Mouse (Mus musculus): ENCODE results near the gene Dpp4. TPM values are rescaled to one million over a fixed set of nuclear protein-coding genes. Genes with fewer than 3 reads are reported as not detected.

Gene Dpp4
- 20.0 and 23.5 TPM in 2 replicates for polyA plus RNA-seq (2012; rRNA removed)

DNA sequence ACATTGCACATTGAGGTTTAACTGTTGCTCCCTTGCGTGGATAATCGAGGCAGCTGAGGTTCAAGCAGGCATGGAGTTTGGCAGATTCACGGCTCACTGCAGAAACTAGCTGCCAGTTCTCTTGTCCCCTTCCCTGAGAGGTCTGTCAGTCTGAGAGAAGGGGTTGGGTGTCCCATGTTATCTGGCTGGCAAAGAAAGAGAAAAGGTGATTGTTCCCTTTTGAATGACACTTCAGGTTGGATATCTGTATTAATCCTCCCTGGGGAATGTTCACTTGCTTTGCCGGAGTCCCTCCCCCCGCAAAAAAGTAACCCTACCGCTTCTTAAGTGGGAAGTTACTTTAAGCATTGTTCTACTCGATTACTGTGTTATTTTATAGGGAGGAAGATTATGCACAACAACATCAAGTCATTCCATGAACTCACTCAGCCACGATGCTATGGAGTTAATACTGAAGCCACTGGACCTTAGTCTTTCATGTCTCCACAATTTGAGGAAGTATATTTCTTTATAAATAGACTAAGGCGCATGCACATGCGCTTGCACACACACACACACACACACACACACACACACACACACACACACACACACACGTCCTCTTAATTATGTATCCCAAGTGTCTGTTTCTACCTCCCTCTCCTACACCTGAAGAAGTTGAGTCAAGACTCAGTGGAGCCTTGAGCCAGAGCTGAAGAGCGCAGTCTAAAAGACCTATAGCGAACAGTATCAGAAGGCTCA, at the start of gene Dpp4:
TSS of gene Dpp4 (minus strand) at position 151 of the 741 bp plus-strand sequence.
- Histone ChIP-seq H3K27me3 (ENCODE audit: control insufficient read depth, insufficient read depth, low read length) (no peaks in the 10 kb centered on the region), H3K27ac (ENCODE audit: control insufficient read depth, insufficient read depth, low read length) (peak within 1 kb of the TSS; percentile 79), H3K4me3 (ENCODE audit: control insufficient read depth, insufficient read depth, low read length) (peak within 1 kb of the TSS; percentile 83), H3K36me3 (ENCODE audit: control insufficient read depth, insufficient read depth, low read length) (no peaks in the 10 kb centered on the region), H3K4me1 (replicated peaks; ENCODE audit: control insufficient read depth, insufficient read depth, low read length) (peaks cover 12% of the 10 kb centered on the region)
- TF ChIP-seq POLR2A (IDR thresholded peaks at IDR 0.05; ENCODE audit: control insufficient read depth, extremely low read depth, insufficient read depth, low read length, poor library complexity): no peak
- no peak for TF ChIP-seq CTCF (IDR thresholded peaks at IDR 0.05; ENCODE audit: borderline replicate concordance, control insufficient read depth, extremely low read depth, insufficient read depth, low read length, poor library complexity)
- no peak for DNase-seq
- 36% methylated on average over 13 of the region's 13 CpGs for WGBS

DNA sequence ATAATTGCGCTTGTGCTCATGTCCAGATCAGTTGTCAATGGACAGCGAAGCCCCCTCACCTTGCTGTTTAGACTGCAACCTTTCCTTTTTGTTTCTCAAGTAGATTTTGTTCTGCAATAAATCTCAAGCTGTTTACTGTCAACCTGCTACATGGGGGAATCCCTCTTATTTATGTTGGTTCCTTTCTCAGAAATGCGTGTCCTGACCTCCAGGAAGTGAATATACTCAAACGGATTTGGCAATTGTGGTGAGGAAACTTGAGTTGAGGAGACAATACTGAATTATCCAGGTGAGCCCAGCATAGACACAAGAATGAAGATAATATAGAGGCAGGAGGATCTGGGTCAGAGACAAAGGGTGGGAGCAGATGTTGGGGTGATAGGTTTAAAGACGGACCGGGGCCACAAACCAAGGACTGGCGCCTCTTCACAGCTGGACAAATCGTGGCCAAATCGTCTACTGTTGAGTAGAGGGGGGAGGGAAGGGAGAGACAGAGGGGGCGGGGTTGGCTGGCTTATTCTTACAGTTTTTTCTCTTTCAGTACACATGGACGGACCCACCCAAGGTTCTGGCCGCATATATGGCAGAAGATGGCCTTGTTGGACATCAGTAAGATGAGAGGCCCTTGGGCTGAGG, 48.9 kb upstream of the Dpp4 start:
- WGBS: 52% methylated on average over 12 of the region's 12 CpGs

DNA sequence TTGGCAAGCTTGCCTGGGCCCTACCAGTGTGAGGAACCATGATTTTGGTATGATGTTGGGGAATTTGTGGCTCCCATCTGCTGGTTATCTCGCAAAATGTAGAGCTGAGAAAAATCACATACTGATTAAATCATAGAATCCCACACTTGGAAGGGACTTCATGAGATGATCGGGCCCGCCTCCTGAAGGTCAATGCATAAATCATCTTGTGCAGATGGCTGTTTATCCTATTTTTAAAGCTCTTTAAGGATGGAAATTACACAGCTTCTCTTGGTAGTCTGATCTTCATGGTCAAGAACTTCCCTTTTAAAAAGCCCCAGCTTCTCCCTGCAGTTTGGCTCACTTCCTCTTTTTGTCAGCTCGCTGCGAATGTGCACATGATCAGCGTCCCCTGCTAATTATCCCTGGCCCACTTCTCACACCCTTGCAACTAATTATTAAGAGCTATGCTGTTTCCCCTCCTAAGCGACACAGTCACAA, 48.2 kb upstream of the Dpp4 start:
- Histone ChIP-seq H3K27me3 (ENCODE audit: control insufficient read depth, insufficient read depth, low read length) (no peaks in the 10 kb centered on the region), H3K4me3 (ENCODE audit: control insufficient read depth, insufficient read depth, low read length) (no peak overlapping the region), H3K27ac (ENCODE audit: control insufficient read depth, insufficient read depth, low read length) (no peak overlapping the region), H3K36me3 (ENCODE audit: control insufficient read depth, insufficient read depth, low read length) (no peaks in the 10 kb centered on the region), H3K4me1 (replicated peaks; ENCODE audit: control insufficient read depth, insufficient read depth, low read length) (no peaks in the 10 kb centered on the region)
- WGBS: 21% methylated on average over 7 of the region's 7 CpGs
- no peak for DNase-seq
- no peak for TF ChIP-seq POLR2A (IDR thresholded peaks at IDR 0.05; ENCODE audit: control insufficient read depth, extremely low read depth, insufficient read depth, low read length, poor library complexity)
- no peak for TF ChIP-seq CTCF (IDR thresholded peaks at IDR 0.05; ENCODE audit: borderline replicate concordance, control insufficient read depth, extremely low read depth, insufficient read depth, low read length, poor library complexity)

More for the DNA sequence above, 48.9 kb upstream of the Dpp4 start:
- no peak for DNase-seq
- H3K27ac ChIP-seq (ENCODE audit: control insufficient read depth, insufficient read depth, low read length): no peak overlapping the region
- no peaks in the 10 kb centered on the region for H3K36me3 ChIP-seq (ENCODE audit: control insufficient read depth, insufficient read depth, low read length)
- H3K4me3 ChIP-seq (ENCODE audit: control insufficient read depth, insufficient read depth, low read length): no peak overlapping the region
- H3K4me1 ChIP-seq (replicated peaks; ENCODE audit: control insufficient read depth, insufficient read depth, low read length): no peaks in the 10 kb centered on the region
- TF ChIP-seq CTCF (IDR thresholded peaks at IDR 0.05; ENCODE audit: borderline replicate concordance, control insufficient read depth, extremely low read depth, insufficient read depth, low read length, poor library complexity): no peak
- no peak for TF ChIP-seq POLR2A (IDR thresholded peaks at IDR 0.05; ENCODE audit: control insufficient read depth, extremely low read depth, insufficient read depth, low read length, poor library complexity)
- H3K27me3 ChIP-seq (ENCODE audit: control insufficient read depth, insufficient read depth, low read length): no peaks in the 10 kb centered on the region

DNA sequence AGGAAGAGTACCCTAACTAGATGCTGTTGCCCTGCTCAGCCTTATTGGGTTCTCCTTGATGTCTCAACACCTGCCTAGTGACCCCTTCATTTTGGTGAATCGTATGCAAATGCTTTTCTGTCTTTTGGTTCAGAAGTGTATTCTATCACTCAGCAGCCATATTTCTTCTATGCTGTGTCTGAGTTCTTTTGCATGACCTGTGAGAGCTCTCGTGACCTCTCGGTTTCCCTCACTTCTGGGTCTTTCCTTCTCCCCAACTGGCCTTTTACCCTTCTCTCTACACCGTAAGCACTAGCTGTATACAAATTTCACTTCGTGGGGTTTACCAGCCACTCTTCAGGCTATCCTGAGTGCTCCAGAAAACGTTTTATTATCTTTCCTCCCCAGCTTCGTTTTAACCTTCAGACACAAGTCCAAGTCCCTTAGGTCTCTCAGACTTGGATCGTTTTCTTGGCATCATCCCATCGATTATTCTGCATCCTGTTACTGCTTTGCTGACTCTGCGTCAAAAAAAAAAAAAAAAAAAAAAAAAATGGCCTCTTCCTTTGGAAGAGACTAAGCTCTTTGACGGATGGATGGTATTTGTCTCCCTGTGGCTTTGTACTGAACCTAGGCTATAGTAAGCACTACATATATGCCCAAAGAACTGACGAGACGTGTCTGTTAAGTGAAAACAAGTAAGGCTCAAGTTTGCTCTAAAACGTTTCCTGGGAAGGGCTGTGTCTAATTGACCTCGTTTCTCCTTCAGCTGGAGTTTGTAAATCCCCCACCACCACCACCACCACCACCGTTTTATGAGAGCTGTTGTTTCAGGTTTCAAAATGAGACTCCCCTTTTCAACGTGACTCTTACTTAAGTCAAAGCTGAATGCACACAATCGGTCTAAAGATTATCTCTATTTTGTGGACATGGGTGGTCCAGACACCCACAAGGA, 47.5 kb upstream of the Dpp4 start:
- no peak overlapping the region for H3K4me3 ChIP-seq (ENCODE audit: control insufficient read depth, insufficient read depth, low read length)
- H3K36me3 ChIP-seq (ENCODE audit: control insufficient read depth, insufficient read depth, low read length): no peaks in the 10 kb centered on the region
- no peak for TF ChIP-seq POLR2A (IDR thresholded peaks at IDR 0.05; ENCODE audit: control insufficient read depth, extremely low read depth, insufficient read depth, low read length, poor library complexity)
- 72% methylated on average over 18 of the region's 18 CpGs for WGBS
- DNase-seq: no peak
- no peaks in the 10 kb centered on the region for H3K4me1 ChIP-seq (replicated peaks; ENCODE audit: control insufficient read depth, insufficient read depth, low read length)
- no peak overlapping the region for H3K27ac ChIP-seq (ENCODE audit: control insufficient read depth, insufficient read depth, low read length)
- H3K27me3 ChIP-seq (ENCODE audit: control insufficient read depth, insufficient read depth, low read length): no peaks in the 10 kb centered on the region

DNA sequence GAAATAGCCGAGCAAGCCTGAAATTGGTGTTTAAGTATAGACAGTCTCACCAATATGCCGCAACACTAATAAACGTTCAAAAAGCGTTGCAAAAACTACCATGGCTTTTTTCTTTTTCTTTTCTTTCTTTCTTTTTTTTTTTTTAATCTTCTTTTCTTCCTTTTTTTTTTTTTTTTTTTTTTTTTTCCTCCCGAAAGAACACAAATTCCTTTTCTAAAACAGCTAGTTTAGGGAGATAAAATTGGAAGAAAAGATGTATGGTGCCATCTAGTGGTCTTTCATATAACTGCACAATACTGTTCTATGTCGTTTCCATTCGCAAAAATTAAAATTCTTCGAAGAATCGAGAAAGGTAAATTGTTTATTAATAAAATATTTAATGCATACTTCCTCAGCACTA, 46.0 kb upstream of the Dpp4 start:
- Histone ChIP-seq H3K27ac (ENCODE audit: control insufficient read depth, insufficient read depth, low read length) (no peak overlapping the region), H3K36me3 (ENCODE audit: control insufficient read depth, insufficient read depth, low read length) (no peaks in the 10 kb centered on the region), H3K4me3 (ENCODE audit: control insufficient read depth, insufficient read depth, low read length) (no peak overlapping the region), H3K4me1 (replicated peaks; ENCODE audit: control insufficient read depth, insufficient read depth, low read length) (no peaks in the 10 kb centered on the region), H3K27me3 (ENCODE audit: control insufficient read depth, insufficient read depth, low read length) (no peaks in the 10 kb centered on the region)
- no peak for DNase-seq
- TF ChIP-seq CTCF (IDR thresholded peaks at IDR 0.05; ENCODE audit: borderline replicate concordance, control insufficient read depth, extremely low read depth, insufficient read depth, low read length, poor library complexity) (no peak), POLR2A (IDR thresholded peaks at IDR 0.05; ENCODE audit: control insufficient read depth, extremely low read depth, insufficient read depth, low read length, poor library complexity) (no peak)
- WGBS: 33% methylated on average over 9 of the region's 9 CpGs

DNA sequence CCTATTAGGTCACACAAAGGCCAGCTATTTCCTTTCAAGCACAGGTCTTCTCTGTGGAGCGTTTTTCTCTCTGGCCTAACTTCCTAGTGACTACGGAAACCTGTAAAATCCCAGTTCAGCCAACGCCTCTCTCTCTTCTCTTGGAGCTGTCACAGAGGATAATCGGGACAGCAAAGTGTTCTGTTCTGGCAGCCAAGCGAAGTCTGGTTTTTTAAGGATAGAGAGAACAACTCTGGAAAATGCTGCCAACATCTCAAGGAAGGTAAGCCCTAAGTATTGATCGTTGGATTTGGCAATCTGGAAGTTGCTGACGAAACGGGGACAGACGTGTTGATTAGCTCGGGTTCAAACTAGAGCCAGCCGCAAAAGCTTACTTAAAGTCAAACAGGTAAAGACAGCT, 43.0 kb upstream of the Dpp4 start:
- Histone ChIP-seq H3K27me3 (ENCODE audit: control insufficient read depth, insufficient read depth, low read length) (no peaks in the 10 kb centered on the region), H3K4me1 (replicated peaks; ENCODE audit: control insufficient read depth, insufficient read depth, low read length) (no peaks in the 10 kb centered on the region), H3K4me3 (ENCODE audit: control insufficient read depth, insufficient read depth, low read length) (no peak overlapping the region), H3K36me3 (ENCODE audit: control insufficient read depth, insufficient read depth, low read length) (no peaks in the 10 kb centered on the region), H3K27ac (ENCODE audit: control insufficient read depth, insufficient read depth, low read length) (no peak overlapping the region)
- WGBS: 95% methylated on average over 11 of the region's 11 CpGs
- TF ChIP-seq POLR2A (IDR thresholded peaks at IDR 0.05; ENCODE audit: control insufficient read depth, extremely low read depth, insufficient read depth, low read length, poor library complexity) (no peak), CTCF (IDR thresholded peaks at IDR 0.05; ENCODE audit: borderline replicate concordance, control insufficient read depth, extremely low read depth, insufficient read depth, low read length, poor library complexity) (no peak)
- no peak for DNase-seq

Measured in thymus, adult 2 months (tissue).